Mouse (Mus musculus) bone marrow macrophage, adult 2 months (primary cell): ENCODE data around the gene Synpr.

Experiments
- CTCF ChIP-seq: IDR thresholded peaks from 2 replicates; pipeline ENCODE4 v1.5.1; 2012; ENCODE audit warnings: low read depth, mild to moderate bottlenecking, low read length, moderate library complexity
- POLR2A ChIP-seq: IDR thresholded peaks from 2 replicates; pipeline ENCODE4 v1.6.1; 2012; ENCODE audit warnings: mild to moderate bottlenecking, low read depth, low read length, borderline replicate concordance

- no peak for TF ChIP-seq POLR2A
- TF ChIP-seq CTCF: no peak
These were observed 283.4 kb downstream of the Synpr start for GRCm38 (mm10) chr14:13567996-13568395.
